Mouse (Mus musculus): ENCODE results near the gene Mrpl41. TPM values are rescaled to one million over a fixed set of nuclear protein-coding genes. Genes with fewer than 3 reads are reported as not detected.
A peak's percentile ranks its signal among the peaks of the same experiment; 100 is the strongest.
"Not testable (repeated sequence)": the region's sequence is repeated elsewhere in the genome, so short reads cannot be mapped to it uniquely, and the experiment has no call there.

Gene Mrpl41
- polyA plus RNA-seq, 1 experiment from 2014 or later = 81.8 TPM

- 45% methylated on average over 2 of the region's 2 CpGs for WGBS (ENCODE audit: insufficient replicate concordance)
- not testable (repeated sequence) for H3K9me3 ChIP-seq (ENCODE audit: low read length); H3K4me2 ChIP-seq (ENCODE audit: low read depth, low read length); H3K27me3 ChIP-seq (ENCODE audit: insufficient read depth, low read length); H3K4me1 ChIP-seq (ENCODE audit: insufficient read depth); H3K9ac ChIP-seq (replicated peaks); H3K36me3 ChIP-seq (replicated peaks; ENCODE audit: insufficient read depth, low read length); H3K27ac ChIP-seq (ENCODE audit: low read depth); H3K4me3 ChIP-seq (ENCODE audit: low read depth, low read length); DNase-seq
- peak; percentile 45; the same call in 1 of the 2 replicates for ATAC-seq
- TF ChIP-seq CTCF (IDR thresholded peaks at IDR 0.05; ENCODE audit: low read depth) = peak; percentile 68
These were observed 30.6 kb downstream of the Mrpl41 start for GRCm38 (mm10) chr2:24944304-24944703.

- no peak for TF ChIP-seq EP300 (IDR thresholded peaks at IDR 0.05; ENCODE audit: low read depth)
- no peak for TF ChIP-seq CTCF (IDR thresholded peaks at IDR 0.05; ENCODE audit: low read depth)
- ATAC-seq (no peak), DNase-seq (no peak)
- Histone ChIP-seq H3K9me3 (ENCODE audit: low read length) (no peaks in the 10 kb centered on the region), H3K27ac (ENCODE audit: low read depth) (no peak overlapping the region), H3K4me1 (ENCODE audit: insufficient read depth) (no peaks in the 10 kb centered on the region), H3K27me3 (ENCODE audit: insufficient read depth, low read length) (no peaks in the 10 kb centered on the region), H3K4me3 (ENCODE audit: low read depth, low read length) (no peak overlapping the region), H3K9ac (replicated peaks) (no peak overlapping the region), H3K36me3 (replicated peaks; ENCODE audit: insufficient read depth, low read length) (no peaks in the 10 kb centered on the region), H3K4me2 (ENCODE audit: low read depth, low read length) (no peak overlapping the region)
- WGBS (ENCODE audit: insufficient replicate concordance) = 56% methylated on average over 4 of the region's 4 CpGs
These were observed 32.8 kb downstream of the Mrpl41 start for GRCm38 (mm10) chr2:24942092-24942491.

DNA sequence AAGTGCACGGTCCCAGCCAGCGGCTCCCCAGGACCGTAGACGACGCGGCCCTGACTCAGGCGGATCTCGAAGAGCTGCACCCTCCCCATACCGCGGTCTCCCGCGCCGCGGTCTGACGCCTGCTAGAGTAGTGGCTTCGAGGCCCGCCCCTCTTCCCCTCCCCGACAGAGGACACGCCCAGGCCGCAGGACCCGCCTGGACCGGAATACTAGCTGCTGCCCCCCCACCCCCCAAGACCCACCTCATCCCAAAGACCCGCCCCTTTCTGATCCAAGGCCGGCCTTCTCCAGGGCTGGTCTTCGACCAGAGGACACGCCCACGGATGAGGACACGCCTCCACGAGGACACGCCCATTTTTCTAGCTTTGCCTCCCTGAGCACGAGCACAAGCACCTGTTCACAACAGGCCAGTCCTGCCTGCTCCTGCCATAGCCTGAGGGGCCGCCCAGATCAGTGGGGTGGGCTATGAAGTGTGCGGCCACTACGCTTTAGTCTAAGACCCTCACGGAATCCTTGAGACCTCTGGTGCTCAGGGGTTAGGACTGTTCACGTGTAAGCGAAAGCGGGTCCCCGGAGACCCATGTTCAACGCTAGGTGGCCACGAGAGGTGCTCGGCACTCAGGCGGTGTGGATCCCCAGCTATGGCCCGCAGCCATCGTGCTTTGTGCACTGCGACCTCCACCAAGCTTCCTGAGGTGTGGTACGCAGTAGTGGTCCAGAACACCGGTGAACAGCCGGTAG lies 39.7 kb downstream of the Mrpl41 start, which contains the start of gene Arrdc1:
Gene Arrdc1 (minus strand): TSS at position 196 of the 740 bp plus-strand sequence.
- Histone ChIP-seq H3K4me3 (ENCODE audit: low read depth, low read length) (peak within 1 kb of the TSS; percentile 76), H3K27ac (ENCODE audit: low read depth) (peak within 1 kb of the TSS; percentile 89), H3K36me3 (replicated peaks; ENCODE audit: insufficient read depth, low read length) (no peaks in the 10 kb centered on the region), H3K27me3 (ENCODE audit: insufficient read depth, low read length) (no peaks in the 10 kb centered on the region), H3K4me1 (ENCODE audit: insufficient read depth) (peaks cover 18% of the 10 kb centered on the region), H3K4me2 (ENCODE audit: low read depth, low read length) (peak within 1 kb of the TSS; percentile 96), H3K9me3 (ENCODE audit: low read length) (no peaks in the 10 kb centered on the region), H3K9ac (replicated peaks) (peak within 1 kb of the TSS; percentile 83)
- under 1% methylated on average over 48 of the region's 49 CpGs for whole genome bisulfite sequencing (ENCODE audit: insufficient replicate concordance)
- peak; percentile 78 for TF ChIP-seq CTCF (IDR thresholded peaks at IDR 0.05; ENCODE audit: low read depth)
- no peak for TF ChIP-seq EP300 (IDR thresholded peaks at IDR 0.05; ENCODE audit: low read depth)
- DNase-seq (peak; percentile 96), ATAC-seq (peak; percentile 91)

DNA sequence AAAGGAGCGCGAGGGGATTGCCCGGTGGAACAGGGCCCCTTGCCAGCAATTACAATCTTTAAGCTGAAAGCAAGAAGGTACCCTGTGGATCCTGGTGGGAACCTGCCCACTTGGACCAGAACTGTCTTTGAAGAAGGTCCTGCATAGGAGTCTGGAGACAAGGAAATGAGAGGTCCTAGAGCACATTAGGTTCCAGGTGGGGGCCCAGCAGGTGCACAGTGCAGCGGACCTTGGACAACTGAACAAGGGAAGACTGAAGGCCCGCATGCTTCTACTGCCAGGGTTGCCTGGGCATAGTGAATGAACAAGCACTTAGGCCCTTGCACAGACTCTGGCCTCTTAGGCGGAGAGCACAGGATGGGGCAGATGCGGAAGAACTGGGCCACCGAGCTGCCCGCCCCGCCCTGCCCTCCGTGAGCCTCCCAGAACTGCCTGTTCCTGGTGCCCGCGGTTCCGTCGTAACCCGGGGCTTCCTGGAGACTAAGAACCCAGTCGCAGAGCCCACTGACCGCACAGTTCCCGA lies 40.4 kb downstream of the Mrpl41 start:
- Histone ChIP-seq H3K9ac (replicated peaks) (peak overlapping the region; percentile 83), H3K27ac (ENCODE audit: low read depth) (peak overlapping the region; percentile 89), H3K9me3 (ENCODE audit: low read length) (no peaks in the 10 kb centered on the region), H3K36me3 (replicated peaks; ENCODE audit: insufficient read depth, low read length) (no peaks in the 10 kb centered on the region), H3K4me1 (ENCODE audit: insufficient read depth) (peaks cover 18% of the 10 kb centered on the region), H3K4me3 (ENCODE audit: low read depth, low read length) (peak overlapping the region; percentile 76), H3K27me3 (ENCODE audit: insufficient read depth, low read length) (no peaks in the 10 kb centered on the region), H3K4me2 (ENCODE audit: low read depth, low read length) (peak overlapping the region; percentile 96)
- TF ChIP-seq EP300 (IDR thresholded peaks at IDR 0.05; ENCODE audit: low read depth) = no peak
- TF ChIP-seq CTCF (IDR thresholded peaks at IDR 0.05; ENCODE audit: low read depth) = no peak
- DNase-seq = no peak
- WGBS (ENCODE audit: insufficient replicate concordance) = 7% methylated on average over 19 of the region's 19 CpGs
- peak; percentile 62 for ATAC-seq

DNA sequence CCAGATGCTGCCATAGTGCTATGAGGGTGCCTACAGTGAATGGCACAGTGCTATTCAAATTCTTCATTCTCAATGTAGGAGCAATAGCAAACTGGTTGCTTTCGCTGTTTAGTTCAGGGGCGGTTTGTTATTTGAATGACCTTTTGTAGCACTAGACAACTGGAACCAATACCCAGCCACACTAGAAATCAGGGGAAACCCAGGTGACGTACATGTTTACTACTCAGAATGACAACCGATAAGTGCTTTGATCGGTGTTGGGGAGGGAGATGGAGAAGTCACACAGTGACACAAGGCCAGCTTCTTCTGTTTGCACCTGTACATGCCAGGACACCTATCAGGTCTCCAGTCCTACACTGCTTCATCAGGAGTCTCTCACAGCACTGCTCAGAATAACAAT lies 45.3 kb downstream of the Mrpl41 start:
- Histone ChIP-seq H3K36me3 (replicated peaks; ENCODE audit: insufficient read depth, low read length) (peaks cover 3% of the 10 kb centered on the region; the same call in 1 of the 2 replicates), H3K4me3 (ENCODE audit: low read depth, low read length) (no peak overlapping the region), H3K27ac (ENCODE audit: low read depth) (no peak overlapping the region), H3K4me1 (ENCODE audit: insufficient read depth) (peaks cover 18% of the 10 kb centered on the region), H3K27me3 (ENCODE audit: insufficient read depth, low read length) (no peaks in the 10 kb centered on the region), H3K9me3 (ENCODE audit: low read length) (no peaks in the 10 kb centered on the region), H3K4me2 (ENCODE audit: low read depth, low read length) (no peak overlapping the region), H3K9ac (replicated peaks) (no peak overlapping the region)
- ATAC-seq (no peak), DNase-seq (no peak)
- TF ChIP-seq EP300 (IDR thresholded peaks at IDR 0.05; ENCODE audit: low read depth) (no peak), CTCF (IDR thresholded peaks at IDR 0.05; ENCODE audit: low read depth) (no peak)
- WGBS (ENCODE audit: insufficient replicate concordance) = 88% methylated on average over 5 of the region's 5 CpGs

DNA sequence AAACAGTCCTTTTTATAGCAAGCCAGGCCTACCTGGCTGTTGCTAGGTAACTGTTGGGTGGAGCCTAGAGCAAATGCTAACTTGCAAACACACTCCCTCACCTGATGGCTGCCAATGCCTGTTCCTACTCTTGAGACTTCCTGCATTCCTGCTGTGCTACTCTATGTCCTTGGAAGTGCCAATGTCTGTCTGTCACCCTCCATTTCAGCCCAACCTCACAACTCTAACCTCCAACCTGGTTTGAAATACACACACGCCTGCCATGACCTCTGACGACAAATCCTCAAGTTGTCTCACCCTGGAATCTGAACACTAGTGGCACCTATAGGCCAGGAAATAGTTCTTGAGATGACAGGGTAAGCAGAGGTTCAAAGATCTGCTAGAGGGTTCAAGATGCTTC lies 45.8 kb downstream of the Mrpl41 start:
- H3K9me3 ChIP-seq (ENCODE audit: low read length) = no peaks in the 10 kb centered on the region
- no peak overlapping the region for H3K4me2 ChIP-seq (ENCODE audit: low read depth, low read length)
- no peaks in the 10 kb centered on the region for H3K27me3 ChIP-seq (ENCODE audit: insufficient read depth, low read length)
- peaks cover 3% of the 10 kb centered on the region; the same call in 1 of the 2 replicates for H3K36me3 ChIP-seq (replicated peaks; ENCODE audit: insufficient read depth, low read length)
- no peak for TF ChIP-seq EP300 (IDR thresholded peaks at IDR 0.05; ENCODE audit: low read depth)
- no peak for TF ChIP-seq CTCF (IDR thresholded peaks at IDR 0.05; ENCODE audit: low read depth)
- no peak overlapping the region for H3K27ac ChIP-seq (ENCODE audit: low read depth)
- H3K9ac ChIP-seq (replicated peaks) = no peak overlapping the region
- no peak overlapping the region for H3K4me3 ChIP-seq (ENCODE audit: low read depth, low read length)
- ATAC-seq = no peak
- H3K4me1 ChIP-seq (ENCODE audit: insufficient read depth) = peaks cover 13% of the 10 kb centered on the region
- DNase-seq = no peak
- 78% methylated on average over 2 of the region's 2 CpGs for WGBS (ENCODE audit: insufficient replicate concordance)
